Mouse (Mus musculus): ENCODE results near the gene Irgm2.

DNA sequence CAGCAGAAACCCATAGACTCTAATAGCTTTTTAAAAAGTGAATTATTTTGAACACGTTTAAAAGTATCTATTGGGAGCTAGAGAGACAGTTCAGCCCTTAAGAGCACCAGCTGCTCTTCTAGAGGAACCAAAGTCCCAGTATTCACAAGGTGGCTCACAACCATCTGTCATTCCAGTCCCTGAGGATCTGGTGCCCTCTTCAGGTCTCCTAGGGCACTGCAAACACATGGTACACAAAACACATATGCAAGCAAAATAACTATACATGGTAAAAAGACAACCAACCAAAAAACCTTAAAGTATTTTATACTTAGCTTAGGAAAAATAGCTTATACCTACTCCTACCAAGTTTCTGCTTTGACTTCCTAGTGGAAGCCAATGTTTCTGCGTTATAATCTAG is 34.3 kb upstream of the Irgm2 start:
- TF ChIP-seq CTCF (IDR thresholded peaks at IDR 0.05; ENCODE audit: low read depth, low read length) = no peak
- no peak for TF ChIP-seq TAL1 (conservative IDR thresholded peaks at IDR 0.05; ENCODE audit: low read depth, low read length)
- no peak for TF ChIP-seq POLR2AphosphoS5 (IDR thresholded peaks at IDR 0.05; ENCODE audit: insufficient replicate concordance, low read depth, low read length)
- TF ChIP-seq GATA2 (IDR thresholded peaks at IDR 0.05; ENCODE audit: borderline replicate concordance, low read depth, low read length) = no peak
- no peak for TF ChIP-seq GATA1 (IDR thresholded peaks at IDR 0.05; ENCODE audit: borderline replicate concordance, low read length)
